Mouse (Mus musculus) right cerebral cortex, adult 2 months (tissue): Measurements from ENCODE around the gene Rhbdl3.

Experiments
- DNase-seq, 2 experiments: peaks; one replicate each; pipeline ENCODE4 v3.0.0; 2021 to 2022; ENCODE audit warnings: low spot score in 2 of 2

The Rhbdl3 gene

GRCm38 (mm10) chr11:80384461-80384860, 83.7 kb downstream of the Rhbdl3 start:
- no peak for DNase-seq

- DNase-seq, result no peak
Observed at GRCm38 (mm10) chr11:80385055-80385454, 84.3 kb downstream of the Rhbdl3 start.

GRCm38 (mm10) chr11:80386790-80387189, 86.1 kb downstream of the Rhbdl3 start:
- DNase-seq, result no peak

GRCm38 (mm10) chr11:80389885-80390284, 89.2 kb downstream of the Rhbdl3 start:
- no peak for DNase-seq

- no peak for DNase-seq
Observed at GRCm38 (mm10) chr11:80391407-80392120, 90.9 kb downstream of the Rhbdl3 start.

GRCm38 (mm10) chr11:80395930-80396329, 95.2 kb downstream of the Rhbdl3 start:
- DNase-seq, result no peak

GRCm38 (mm10) chr11:80396617-80397016, 95.9 kb downstream of the Rhbdl3 start:
- no peak for DNase-seq
